Mouse (Mus musculus): ENCODE measurements around the gene Slc12a3. TPM values are rescaled to one million over a fixed set of nuclear protein-coding genes. Genes with fewer than 3 reads are reported as not detected.
"Not testable (repeated sequence)": the region's sequence is repeated elsewhere in the genome, so short reads cannot be mapped to it uniquely, and the experiment has no call there.

Slc12a3 gene
- polyA plus RNA-seq, 1 experiment from 2014 or later = not detected

GRCm38 (mm10) chr8:94389531-94389930 is 60.5 kb downstream of the Slc12a3 start:
- Histone ChIP-seq H3K4me1 (replicated peaks) (peaks cover 43% of the 10 kb centered on the region), H3K27ac (no peak overlapping the region), H3K36me3 (peaks cover 61% of the 10 kb centered on the region), H3K27me3 (no peaks in the 10 kb centered on the region), H3K4me2 (no peak overlapping the region), H3K9ac (no peak overlapping the region), H3K9me3 (replicated peaks) (no peaks in the 10 kb centered on the region), H3K4me3 (replicated peaks) (no peak overlapping the region)
- ATAC-seq (ENCODE audit: low read depth) (no peak), DNase-seq (no peak)
- 89% methylated on average over 6 of the region's 6 CpGs for WGBS (ENCODE audit: insufficient replicate concordance)

- Histone ChIP-seq H3K36me3 (peaks cover 70% of the 10 kb centered on the region), H3K27ac (no peak overlapping the region), H3K27me3 (no peaks in the 10 kb centered on the region), H3K4me2 (no peak overlapping the region), H3K9me3 (replicated peaks) (no peaks in the 10 kb centered on the region), H3K4me3 (replicated peaks) (no peak overlapping the region), H3K4me1 (replicated peaks) (peaks cover 34% of the 10 kb centered on the region), H3K9ac (no peak overlapping the region)
- 89% methylated on average over 6 of the region's 6 CpGs for WGBS (ENCODE audit: insufficient replicate concordance)
- ATAC-seq (ENCODE audit: low read depth) (no peak), DNase-seq (no peak)
Observed at GRCm38 (mm10) chr8:94390429-94390828, 61.4 kb downstream of the Slc12a3 start.

GRCm38 (mm10) chr8:94390910-94391309 is 61.9 kb downstream of the Slc12a3 start:
- no peaks in the 10 kb centered on the region for H3K27me3 ChIP-seq
- no peak overlapping the region for H3K9ac ChIP-seq
- no peak overlapping the region for H3K27ac ChIP-seq
- H3K9me3 ChIP-seq (replicated peaks) = no peaks in the 10 kb centered on the region
- ATAC-seq (ENCODE audit: low read depth) (no peak), DNase-seq (no peak)
- WGBS (ENCODE audit: insufficient replicate concordance) = 95% methylated on average over 8 of the region's 8 CpGs
- peaks cover 29% of the 10 kb centered on the region for H3K4me1 ChIP-seq (replicated peaks)
- H3K4me3 ChIP-seq (replicated peaks) = no peak overlapping the region
- H3K4me2 ChIP-seq = no peak overlapping the region
- H3K36me3 ChIP-seq = peaks cover 75% of the 10 kb centered on the region

GRCm38 (mm10) chr8:94392147-94392546 is 63.1 kb downstream of the Slc12a3 start:
- Histone ChIP-seq H3K4me2 (no peak overlapping the region), H3K27ac (no peak overlapping the region), H3K36me3 (peaks cover 86% of the 10 kb centered on the region), H3K9me3 (replicated peaks) (no peaks in the 10 kb centered on the region), H3K4me1 (replicated peaks) (peaks cover 28% of the 10 kb centered on the region), H3K4me3 (replicated peaks) (no peak overlapping the region), H3K9ac (no peak overlapping the region), H3K27me3 (no peaks in the 10 kb centered on the region)
- DNase-seq (peak; percentile 24), ATAC-seq (ENCODE audit: low read depth) (no peak)
- whole genome bisulfite sequencing (ENCODE audit: insufficient replicate concordance) = 83% methylated on average over 12 of the region's 12 CpGs

GRCm38 (mm10) chr8:94392648-94393047 is 63.6 kb downstream of the Slc12a3 start:
- Histone ChIP-seq H3K36me3 (peaks cover 91% of the 10 kb centered on the region), H3K9me3 (replicated peaks) (no peaks in the 10 kb centered on the region), H3K27me3 (no peaks in the 10 kb centered on the region), H3K4me3 (replicated peaks) (no peak overlapping the region), H3K27ac (no peak overlapping the region), H3K4me2 (no peak overlapping the region), H3K9ac (no peak overlapping the region), H3K4me1 (replicated peaks) (peaks cover 27% of the 10 kb centered on the region)
- 59% methylated on average over 6 of the region's 6 CpGs for WGBS (ENCODE audit: insufficient replicate concordance)
- ATAC-seq (ENCODE audit: low read depth) = no peak
- DNase-seq = no peak

GRCm38 (mm10) chr8:94395851-94396540 is 67.0 kb downstream of the Slc12a3 start:
- ATAC-seq (ENCODE audit: low read depth) (no peak), DNase-seq (no peak)
- H3K27me3 ChIP-seq = no peaks in the 10 kb centered on the region
- WGBS (ENCODE audit: insufficient replicate concordance) = 76% methylated on average over 6 of the region's 6 CpGs
- no peak overlapping the region for H3K4me3 ChIP-seq (replicated peaks)
- H3K9me3 ChIP-seq (replicated peaks) = no peaks in the 10 kb centered on the region
- peaks cover 79% of the 10 kb centered on the region for H3K36me3 ChIP-seq
- H3K27ac ChIP-seq = no peak overlapping the region
- no peak overlapping the region for H3K4me2 ChIP-seq
- H3K9ac ChIP-seq = no peak overlapping the region
- 0 out of 2 replicates have a peak, but pooled peaks cover 4% of the 10 kb centered on the region for H3K4me1 ChIP-seq (replicated peaks)

- H3K36me3 ChIP-seq = peaks cover 68% of the 10 kb centered on the region
- DNase-seq = no peak
- 61% methylated on average over 11 of the region's 11 CpGs for WGBS (ENCODE audit: insufficient replicate concordance)
Observed at GRCm38 (mm10) chr8:94396964-94397657, 68.1 kb downstream of the Slc12a3 start.

GRCm38 (mm10) chr8:94398587-94398986 is 69.6 kb downstream of the Slc12a3 start:
- WGBS (ENCODE audit: insufficient replicate concordance) = 57% methylated on average over 6 of the region's 6 CpGs
- no peaks in the 10 kb centered on the region for H3K9me3 ChIP-seq (replicated peaks)
- no peak overlapping the region for H3K4me3 ChIP-seq (replicated peaks)
- H3K9ac ChIP-seq = no peak overlapping the region
- peaks cover 55% of the 10 kb centered on the region for H3K36me3 ChIP-seq
- no peak overlapping the region for H3K27ac ChIP-seq
- no peaks in the 10 kb centered on the region for H3K4me1 ChIP-seq (replicated peaks)
- H3K27me3 ChIP-seq = no peaks in the 10 kb centered on the region
- DNase-seq = no peak
- H3K4me2 ChIP-seq = no peak overlapping the region
- no peak for ATAC-seq (ENCODE audit: low read depth)

More at GRCm38 (mm10) chr8:94396964-94397657, 68.1 kb downstream of the Slc12a3 start:
- H3K4me3 ChIP-seq (replicated peaks) = no peak overlapping the region
- H3K4me1 ChIP-seq (replicated peaks) = 0 out of 2 replicates have a peak, but pooled peaks cover 4% of the 10 kb centered on the region
- ATAC-seq (ENCODE audit: low read depth) = peak; percentile 59
- no peak overlapping the region for H3K9ac ChIP-seq
- no peaks in the 10 kb centered on the region for H3K27me3 ChIP-seq
- H3K4me2 ChIP-seq = no peak overlapping the region
- no peak overlapping the region for H3K27ac ChIP-seq
- no peaks in the 10 kb centered on the region for H3K9me3 ChIP-seq (replicated peaks)

GRCm38 (mm10) chr8:94399361-94399953 is 70.5 kb downstream of the Slc12a3 start:
- DNase-seq (no peak), ATAC-seq (ENCODE audit: low read depth) (no peak)
- no peaks in the 10 kb centered on the region for H3K27me3 ChIP-seq
- WGBS (ENCODE audit: insufficient replicate concordance) = 43% methylated on average over 3 of the region's 3 CpGs
- peaks cover 46% of the 10 kb centered on the region for H3K36me3 ChIP-seq
- H3K4me2 ChIP-seq = no peak overlapping the region
- no peak overlapping the region for H3K4me3 ChIP-seq (replicated peaks)
- no peak overlapping the region for H3K9ac ChIP-seq
- H3K4me1 ChIP-seq (replicated peaks) = no peaks in the 10 kb centered on the region
- no peak overlapping the region for H3K27ac ChIP-seq
- H3K9me3 ChIP-seq (replicated peaks) = no peaks in the 10 kb centered on the region

GRCm38 (mm10) chr8:94399957-94400356 is 71.0 kb downstream of the Slc12a3 start:
- not testable (repeated sequence) for H3K27me3 ChIP-seq; H3K4me1 ChIP-seq (replicated peaks); H3K4me3 ChIP-seq (replicated peaks); H3K9ac ChIP-seq; H3K27ac ChIP-seq; DNase-seq; H3K4me2 ChIP-seq; H3K9me3 ChIP-seq (replicated peaks); ATAC-seq (ENCODE audit: low read depth)
- H3K36me3 ChIP-seq = peaks cover 41% of the 10 kb centered on the region
- WGBS (ENCODE audit: insufficient replicate concordance) = 60% methylated on average over 2 of the region's 2 CpGs

- Histone ChIP-seq H3K9ac (no peak overlapping the region), H3K4me1 (replicated peaks) (peaks cover 15% of the 10 kb centered on the region), H3K36me3 (no peaks in the 10 kb centered on the region), H3K9me3 (replicated peaks) (no peaks in the 10 kb centered on the region), H3K4me2 (no peak overlapping the region), H3K4me3 (replicated peaks) (no peak overlapping the region), H3K27me3 (peaks cover 2% of the 10 kb centered on the region; the same call in 1 of the 2 replicates), H3K27ac (no peak overlapping the region)
- ATAC-seq (ENCODE audit: low read depth) = peak; percentile 78
- WGBS (ENCODE audit: insufficient replicate concordance) = 13% methylated on average over 8 of the region's 8 CpGs
- DNase-seq = peak; percentile 15
Observed at GRCm38 (mm10) chr8:94408443-94409080, 79.6 kb downstream of the Slc12a3 start.

All from liver, embryonic 13.5 days (tissue).